Mouse (Mus musculus): Measurements from ENCODE around the gene Gm20388.

DNA sequence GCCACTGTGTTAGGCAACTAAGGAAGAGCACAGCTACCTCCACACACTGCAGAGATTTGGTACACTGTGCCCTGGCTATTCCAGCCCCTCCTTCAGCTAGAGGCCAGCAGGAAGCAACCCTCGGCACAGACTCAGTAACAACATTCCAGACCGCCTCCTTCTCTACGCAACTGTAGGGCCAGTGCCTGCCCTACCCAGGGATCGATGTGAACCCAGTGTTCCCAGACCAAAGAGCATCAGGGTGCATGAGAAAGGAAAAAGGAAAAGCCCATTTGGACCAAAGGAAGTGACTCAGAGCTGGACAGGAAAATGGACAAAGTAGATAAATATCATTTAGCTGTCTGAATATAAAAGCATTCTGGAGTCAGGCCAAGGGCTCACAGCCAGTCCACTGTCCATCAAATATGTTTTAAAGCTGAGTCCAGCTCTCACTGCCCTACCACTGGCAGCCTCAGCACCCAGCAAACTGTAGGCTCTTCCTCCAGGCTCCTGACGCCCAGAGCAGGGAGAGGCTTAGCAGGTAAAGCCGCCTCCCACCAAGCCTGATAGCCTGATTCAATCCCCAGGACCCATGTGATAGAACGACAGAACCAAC, 1708.9 kb downstream of the Gm20388 start:
- no peak for TF ChIP-seq GATA1 (IDR thresholded peaks at IDR 0.05; ENCODE audit: borderline replicate concordance, low read length)
- TF ChIP-seq CTCF (IDR thresholded peaks at IDR 0.05; ENCODE audit: low read depth, low read length): no peak
- TF ChIP-seq TAL1 (conservative IDR thresholded peaks at IDR 0.05; ENCODE audit: low read depth, low read length): no peak

Measured in G1E (cell line).